Mouse (Mus musculus) heart, postnatal 0 days (tissue): ENCODE data around the gene Pde4d. TPM values are rescaled to one million over a fixed set of nuclear protein-coding genes. Genes with fewer than 3 reads are reported as not detected.
A peak's percentile ranks its signal among the peaks of the same experiment; 100 is the strongest.

Experiments
- ATAC-seq: fragments of 200-750 bp; cut with Nextera tagmentation; 2 replicates; pipeline ENCODE4 v1.8.0; 2017; ENCODE audit warnings: low read depth, moderate number of reproducible peaks, moderate library complexity; ENCODE audit not compliant: insufficient read depth
- DNase-seq: peaks from one replicate; pipeline ENCODE4 v3.0.0-alpha.2; 2016; ENCODE audit warnings: low spot score
- H3K27ac ChIP-seq: fragments of 300-500 bp; sonication (generic); 2 replicates; pipeline ENCODE4 v1.5.1; 2014; ENCODE audit warnings: low read depth, mild to moderate bottlenecking
- H3K27me3 ChIP-seq: fragments of 300-500 bp; sonication (generic); 2 replicates; pipeline ENCODE4 v1.6.1; 2014; ENCODE audit warnings: low read length, mixed read lengths; ENCODE audit not compliant: control insufficient read depth, insufficient read depth
- H3K36me3 ChIP-seq: fragments of 300-500 bp; sonication (generic); replicated peaks from 2 replicates; pipeline ENCODE4 v1.6.1; 2014; ENCODE audit warnings: low read length, mixed read lengths; ENCODE audit not compliant: control insufficient read depth, insufficient read depth
- H3K4me1 ChIP-seq: fragments of 300-500 bp; sonication (generic); 2 replicates; pipeline ENCODE4 v1.6.1; 2014; ENCODE audit warnings: antibody characterized with exemption; ENCODE audit not compliant: control insufficient read depth, insufficient read depth
- H3K4me2 ChIP-seq: fragments of 300-500 bp; sonication (generic); 2 replicates; pipeline ENCODE4 v1.6.1; 2014; ENCODE audit warnings: low read depth, mild to moderate bottlenecking, low read length, moderate library complexity
- H3K4me3 ChIP-seq: fragments of 300-500 bp; sonication (generic); 2 replicates; pipeline ENCODE4 v1.5.1; 2014; ENCODE audit warnings: low read depth, low read length
- H3K9ac ChIP-seq: fragments of 300-500 bp; sonication (generic); replicated peaks from 2 replicates; pipeline ENCODE4 v1.6.1; 2014; ENCODE audit warnings: low read depth, low read length, mixed read lengths
- H3K9me3 ChIP-seq: fragments of 300-500 bp; sonication (generic); replicated peaks from 2 replicates; pipeline ENCODE4 v1.6.1; 2016; ENCODE audit warnings: low read length; ENCODE audit not compliant: control insufficient read depth
- CTCF ChIP-seq: IDR thresholded peaks from 2 replicates; pipeline ENCODE4 v1.5.1; 2016; ENCODE audit warnings: antibody characterized with exemption, control low read depth, low read depth
- EP300 ChIP-seq: IDR thresholded peaks from 2 replicates; pipeline ENCODE4 v1.6.1; 2016; ENCODE audit warnings: antibody characterized with exemption, low read depth
- WGBS: fragments of 180-500 bp; shearing (Covaris S2); extraction: QIAGEN DNeasy Blood & Tissue Kit; methylation state at CpG from one replicate; pipeline ENCODE4 v1.1.7; 2014; 5-methylcytosine and 5-hydroxymethylcytosine counted together
- polyA plus RNA-seq: library from polyadenylated mRNA; unstranded; fragments of >200 nt; fragmentation: Nextera tagmentation; extraction: Ambion mirVana; gene quantifications from 2 replicates; pipeline ENCODE4 v1.2.1, GENCODE M21; 2015
- total RNA-seq: library from RNA; depleted of rRNA; stranded (reverse); fragments of >200 nt; gene quantifications from 2 replicates; pipeline ENCODE4 v1.2.3, GENCODE M21; 2014; ENCODE audit warnings: low replicate concordance

The Pde4d gene
- total and polyA plus RNA-seq, 2 experiments from 2014 or later = 21.9 to 58.0 TPM

DNA sequence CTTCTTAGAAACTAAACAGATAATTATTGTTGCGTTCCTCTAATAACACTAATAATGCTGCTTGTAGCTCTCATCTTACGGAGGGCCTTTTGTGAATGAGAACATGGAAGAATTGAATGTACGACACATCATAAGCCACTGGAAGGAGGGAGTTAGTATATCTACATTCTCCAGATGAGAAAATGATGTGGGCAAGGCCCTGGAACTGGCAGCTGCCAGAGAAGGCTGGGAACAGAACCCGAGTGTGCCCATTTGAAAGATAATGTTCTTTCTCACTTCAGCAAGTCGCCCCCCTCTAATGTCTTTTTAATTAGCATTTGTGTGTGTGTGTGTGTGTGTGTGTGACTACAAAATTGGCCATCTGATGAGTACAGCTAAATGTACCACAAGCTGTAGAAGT, 1240.8 kb downstream of the Pde4d start:
- no peak overlapping the region for H3K4me3 ChIP-seq
- no peaks in the 10 kb centered on the region for H3K9me3 ChIP-seq
- H3K27me3 ChIP-seq = no peaks in the 10 kb centered on the region
- no peaks in the 10 kb centered on the region for H3K36me3 ChIP-seq
- DNase-seq (no peak), ATAC-seq (no peak)
- TF ChIP-seq EP300 = no peak
- H3K9ac ChIP-seq = no peak overlapping the region
- WGBS = 85% methylated on average over 5 of the region's 5 CpGs
- H3K4me1 ChIP-seq = peaks cover 20% of the 10 kb centered on the region
- H3K4me2 ChIP-seq = no peak overlapping the region
- no peak overlapping the region for H3K27ac ChIP-seq

DNA sequence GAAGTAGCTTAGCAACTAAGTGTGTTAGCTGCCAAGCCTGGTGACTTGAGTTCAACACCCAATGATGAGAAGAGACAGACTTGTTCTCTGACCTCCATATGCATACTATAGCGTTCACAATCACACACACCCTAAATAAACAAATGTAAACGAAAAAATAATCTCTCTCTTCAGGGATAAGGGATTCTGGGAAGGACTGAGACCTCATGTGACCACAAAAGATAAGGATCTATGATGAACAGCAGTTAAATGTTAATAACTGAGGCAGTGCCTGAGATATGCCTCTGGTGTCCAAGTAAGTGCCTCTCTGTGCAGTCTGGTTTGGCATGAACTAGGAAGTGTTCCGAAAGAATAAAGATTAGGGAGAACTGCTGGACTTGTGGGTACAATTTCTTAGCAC, 1243.1 kb downstream of the Pde4d start:
- Histone ChIP-seq H3K4me1 (peaks cover 18% of the 10 kb centered on the region), H3K4me3 (no peak overlapping the region), H3K4me2 (no peak overlapping the region), H3K9ac (no peak overlapping the region), H3K27ac (no peak overlapping the region), H3K9me3 (no peaks in the 10 kb centered on the region), H3K36me3 (no peaks in the 10 kb centered on the region), H3K27me3 (no peaks in the 10 kb centered on the region)
- no peak for DNase-seq
- no peak for TF ChIP-seq EP300
- no peak for TF ChIP-seq CTCF
- no peak for ATAC-seq
- WGBS = 48% methylated on average over 3 of the region's 3 CpGs

DNA sequence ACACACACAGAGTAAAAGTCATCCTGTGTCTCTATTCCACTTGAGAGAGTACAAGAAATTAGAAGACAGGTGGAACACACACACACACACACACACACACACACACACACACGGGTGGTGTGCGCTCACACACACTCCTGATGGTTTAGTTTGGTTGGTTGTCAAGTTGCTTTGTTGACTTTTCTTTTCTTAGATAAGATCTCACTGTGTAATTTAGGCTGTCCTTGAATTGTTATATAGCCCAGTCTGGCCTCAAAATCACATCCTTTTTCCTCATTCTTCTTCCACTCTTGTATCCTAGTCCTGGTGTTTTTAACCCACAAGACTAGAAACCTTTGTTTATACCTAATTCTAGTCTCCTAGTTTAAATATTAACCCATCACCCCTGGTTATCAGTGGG, 1244.0 kb downstream of the Pde4d start:
- TF ChIP-seq CTCF (no peak), EP300 (no peak)
- Histone ChIP-seq H3K4me3 (no peak overlapping the region), H3K4me2 (no peak overlapping the region), H3K9ac (no peak overlapping the region), H3K4me1 (peaks cover 12% of the 10 kb centered on the region; the same call in 1 of the 2 replicates), H3K27me3 (no peaks in the 10 kb centered on the region), H3K9me3 (no peaks in the 10 kb centered on the region), H3K27ac (no peak overlapping the region), H3K36me3 (no peaks in the 10 kb centered on the region)
- ATAC-seq (no peak), DNase-seq (no peak)
- 62% methylated on average over 2 of the region's 2 CpGs for WGBS

DNA sequence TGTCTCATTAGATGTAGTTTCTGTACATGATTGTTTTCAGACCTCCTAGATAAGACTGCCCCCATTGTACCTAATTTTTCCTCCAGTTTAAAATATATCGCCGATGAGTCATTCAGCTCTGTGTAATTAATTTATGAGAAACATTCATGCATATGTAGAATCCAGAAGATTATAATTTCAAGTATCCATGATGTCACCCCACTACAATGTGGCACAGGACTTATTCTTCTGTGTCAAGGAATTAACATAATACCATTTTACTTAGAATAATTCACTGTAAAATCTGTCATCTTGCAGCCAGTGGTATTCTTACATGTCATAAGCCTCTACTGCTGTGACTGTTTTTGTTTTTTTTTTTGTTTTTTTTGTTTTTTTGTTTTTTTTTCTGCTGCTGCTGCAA, 1244.5 kb downstream of the Pde4d start:
- no peak for ATAC-seq
- Histone ChIP-seq H3K4me1 (peaks cover 12% of the 10 kb centered on the region; the same call in 1 of the 2 replicates), H3K4me3 (no peak overlapping the region), H3K27ac (0 out of 2 replicates have a peak overlapping the region, but pooled peaks have one; percentile 23), H3K9me3 (no peaks in the 10 kb centered on the region), H3K27me3 (no peaks in the 10 kb centered on the region), H3K36me3 (no peaks in the 10 kb centered on the region), H3K9ac (no peak overlapping the region), H3K4me2 (no peak overlapping the region)
- DNase-seq = no peak
- no peak for TF ChIP-seq CTCF
- no peak for TF ChIP-seq EP300
- 79% methylated on average over 2 of the region's 2 CpGs for WGBS

DNA sequence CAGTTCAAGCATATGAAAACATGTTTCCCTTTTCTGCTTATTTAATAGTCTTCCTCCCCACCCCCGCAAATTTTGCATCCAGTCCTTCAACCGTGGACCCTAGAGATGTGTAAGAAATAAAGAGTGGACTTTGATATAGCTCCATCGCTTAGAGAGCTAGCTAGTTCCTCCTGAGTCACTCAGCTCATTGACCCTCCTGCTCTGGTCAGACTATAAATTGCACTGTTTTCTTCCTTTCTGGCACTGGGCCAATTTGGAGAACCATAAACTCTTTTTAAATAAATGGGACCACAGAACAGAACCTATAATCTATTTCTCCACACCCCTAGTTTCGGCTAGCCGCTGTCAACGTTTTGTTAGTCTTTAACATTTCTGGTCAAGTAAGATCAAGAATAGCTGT, 1245.3 kb downstream of the Pde4d start:
- no peaks in the 10 kb centered on the region for H3K9me3 ChIP-seq
- no peak for TF ChIP-seq EP300
- TF ChIP-seq CTCF = no peak
- no peaks in the 10 kb centered on the region for H3K27me3 ChIP-seq
- no peak overlapping the region for H3K4me2 ChIP-seq
- WGBS = 79% methylated on average over 6 of the region's 6 CpGs
- no peaks in the 10 kb centered on the region for H3K36me3 ChIP-seq
- no peak overlapping the region for H3K9ac ChIP-seq
- 0 out of 2 replicates have a peak overlapping the region, but pooled peaks have one; percentile 23 for H3K27ac ChIP-seq
- ATAC-seq (no peak), DNase-seq (no peak)
- no peak overlapping the region for H3K4me3 ChIP-seq
- peaks cover 12% of the 10 kb centered on the region; the same call in 1 of the 2 replicates for H3K4me1 ChIP-seq

DNA sequence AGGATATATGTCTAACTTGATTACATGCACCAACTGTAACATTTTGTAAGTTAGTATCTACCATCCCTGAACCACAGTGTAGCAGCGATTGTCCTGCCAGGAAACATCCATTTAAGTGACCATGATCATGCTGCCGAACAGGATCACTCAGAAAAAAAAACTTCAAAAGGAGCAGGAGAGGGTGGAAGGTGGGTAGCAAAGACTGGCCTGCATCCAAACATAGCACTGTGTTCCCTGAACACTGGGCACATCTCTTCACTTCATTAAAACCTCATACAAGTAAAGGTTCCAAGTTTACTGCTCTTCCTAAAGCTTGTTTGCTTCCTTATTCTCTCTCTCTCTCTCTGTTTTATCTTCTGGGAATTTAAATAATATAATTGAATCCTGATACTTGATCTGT, 1256.4 kb downstream of the Pde4d start:
- no peaks in the 10 kb centered on the region for H3K36me3 ChIP-seq
- no peaks in the 10 kb centered on the region for H3K27me3 ChIP-seq
- TF ChIP-seq EP300 (no peak), CTCF (no peak)
- ATAC-seq (no peak), DNase-seq (no peak)
- 43% methylated on average over 2 of the region's 2 CpGs for WGBS
- H3K4me1 ChIP-seq = peaks cover 25% of the 10 kb centered on the region
- no peak overlapping the region for H3K9ac ChIP-seq
- H3K27ac ChIP-seq = 0 out of 2 replicates have a peak overlapping the region, but pooled peaks have one; percentile 22
- H3K4me3 ChIP-seq = no peak overlapping the region
- H3K9me3 ChIP-seq = no peaks in the 10 kb centered on the region
- no peak overlapping the region for H3K4me2 ChIP-seq
